Mouse (Mus musculus) embryonic facial prominence, embryonic 14.5 days (tissue): Measurements from ENCODE around the gene C130050O18Rik. TPM values are rescaled to one million over a fixed set of nuclear protein-coding genes. Genes with fewer than 3 reads are reported as not detected.

Source experiments
- ATAC-seq: fragments of 200-750 bp; cut with Nextera tagmentation; 2 replicates; pipeline ENCODE4 v1.8.0; 2017; ENCODE audit warnings: low read depth, moderate number of reproducible peaks, moderate TSS enrichment
- DNase-seq: peaks from one replicate; pipeline ENCODE4 v3.0.0-alpha.2; 2015; ENCODE audit warnings: low spot score
- H3K27ac ChIP-seq: fragments of 300-500 bp; sonication (generic); replicated peaks from 2 replicates; pipeline ENCODE4 v1.5.1; 2014; ENCODE audit warnings: low read depth, mild to moderate bottlenecking, low read length, moderate library complexity
- H3K27me3 ChIP-seq: fragments of 300-500 bp; sonication (generic); replicated peaks from 2 replicates; pipeline ENCODE4 v1.6.1; 2014; ENCODE audit warnings: low read length; ENCODE audit not compliant: control insufficient read depth, insufficient read depth
- H3K36me3 ChIP-seq: fragments of 300-500 bp; sonication (generic); 2 replicates; pipeline ENCODE4 v1.6.1; 2014; ENCODE audit warnings: low read length, mixed read lengths; ENCODE audit not compliant: control insufficient read depth, insufficient read depth
- H3K4me1 ChIP-seq: fragments of 300-500 bp; sonication (generic); 2 replicates; pipeline ENCODE4 v1.6.1; 2014; ENCODE audit warnings: antibody characterized with exemption, low read length; ENCODE audit not compliant: control insufficient read depth, insufficient read depth
- H3K4me2 ChIP-seq: fragments of 300-500 bp; sonication (generic); 2 replicates; pipeline ENCODE4 v1.6.1; 2014; ENCODE audit warnings: low read depth, mild to moderate bottlenecking, low read length, moderate library complexity, mixed read lengths
- H3K4me3 ChIP-seq: fragments of 300-500 bp; sonication (generic); 2 replicates; pipeline ENCODE4 v1.5.1; 2014; ENCODE audit warnings: low read depth, mild to moderate bottlenecking, low read length
- H3K9ac ChIP-seq: fragments of 300-500 bp; sonication (generic); 2 replicates; pipeline ENCODE4 v1.6.1; 2014; ENCODE audit warnings: low read depth, mild to moderate bottlenecking, low read length, moderate library complexity, mixed read lengths
- H3K9me3 ChIP-seq: fragments of 300-500 bp; sonication (generic); 2 replicates; pipeline ENCODE4 v1.6.1; 2016; ENCODE audit warnings: low read length; ENCODE audit not compliant: control insufficient read depth
- WGBS: fragments of 180-500 bp; shearing (Covaris S2); extraction: QIAGEN DNeasy Blood & Tissue Kit; methylation state at CpG from one replicate; pipeline ENCODE4 v1.1.7; 2014; 5-methylcytosine and 5-hydroxymethylcytosine counted together
- polyA plus RNA-seq: library from polyadenylated mRNA; unstranded; fragments of >200 nt; fragmentation: Nextera tagmentation; extraction: Ambion mirVana; gene quantifications from 2 replicates; pipeline ENCODE4 v1.2.1, GENCODE M21; 2014

C130050O18Rik gene
- polyA plus RNA-seq, 1 experiment from 2014 or later = 5.2 TPM

- Histone ChIP-seq H3K9me3 (no peaks in the 10 kb centered on the region), H3K4me1 (peaks cover 19% of the 10 kb centered on the region), H3K4me2 (no peak overlapping the region), H3K9ac (no peak overlapping the region; the same call in 1 of the 2 replicates), H3K4me3 (no peak overlapping the region), H3K27ac (no peak overlapping the region), H3K27me3 (no peaks in the 10 kb centered on the region), H3K36me3 (no peaks in the 10 kb centered on the region)
- 69% methylated on average over 7 of the region's 7 CpGs for WGBS
- no peak for DNase-seq
- ATAC-seq = no peak
Observed at GRCm38 (mm10) chr5:139408511-139408910, 3.4 kb downstream of the C130050O18Rik start.

- H3K27me3 ChIP-seq = no peaks in the 10 kb centered on the region
- H3K9ac ChIP-seq = no peak overlapping the region
- H3K4me1 ChIP-seq = peaks cover 19% of the 10 kb centered on the region
- H3K9me3 ChIP-seq = no peaks in the 10 kb centered on the region
- no peak overlapping the region for H3K27ac ChIP-seq
- DNase-seq = no peak
- H3K36me3 ChIP-seq = no peaks in the 10 kb centered on the region
- WGBS = 69% methylated on average over 12 of the region's 12 CpGs
- no peak overlapping the region for H3K4me2 ChIP-seq
- H3K4me3 ChIP-seq = no peak overlapping the region
- ATAC-seq = no peak
Observed at GRCm38 (mm10) chr5:139409412-139409811, 4.3 kb downstream of the C130050O18Rik start.

GRCm38 (mm10) chr5:139410056-139410455 is 5.0 kb downstream of the C130050O18Rik start:
- H3K4me2 ChIP-seq = no peak overlapping the region

GRCm38 (mm10) chr5:139411117-139411516 is 6.0 kb downstream of the C130050O18Rik start:
- WGBS = 95% methylated on average over 6 of the region's 6 CpGs
- ATAC-seq = no peak

More at GRCm38 (mm10) chr5:139410056-139410455, 5.0 kb downstream of the C130050O18Rik start:
- Histone ChIP-seq H3K36me3 (no peaks in the 10 kb centered on the region), H3K4me3 (no peak overlapping the region), H3K4me1 (peaks cover 19% of the 10 kb centered on the region), H3K27me3 (no peaks in the 10 kb centered on the region), H3K27ac (no peak overlapping the region), H3K9me3 (no peaks in the 10 kb centered on the region), H3K9ac (no peak overlapping the region)
- WGBS = 68% methylated on average over 4 of the region's 4 CpGs
- DNase-seq = no peak
- ATAC-seq = no peak

GRCm38 (mm10) chr5:139411665-139412314 is 6.7 kb downstream of the C130050O18Rik start:
- Histone ChIP-seq H3K9ac (no peak overlapping the region), H3K27me3 (no peaks in the 10 kb centered on the region), H3K4me1 (peaks cover 12% of the 10 kb centered on the region), H3K36me3 (0 out of 2 replicates have a peak, but pooled peaks cover 2% of the 10 kb centered on the region), H3K27ac (no peak overlapping the region), H3K4me2 (no peak overlapping the region), H3K9me3 (no peaks in the 10 kb centered on the region), H3K4me3 (no peak overlapping the region)
- no peak for DNase-seq
- no peak for ATAC-seq
- WGBS = 80% methylated on average over 15 of the region's 15 CpGs

More at GRCm38 (mm10) chr5:139411117-139411516, 6.0 kb downstream of the C130050O18Rik start:
- H3K36me3 ChIP-seq = 0 out of 2 replicates have a peak, but pooled peaks cover 2% of the 10 kb centered on the region
- H3K27me3 ChIP-seq = no peaks in the 10 kb centered on the region
- no peak overlapping the region for H3K4me3 ChIP-seq
- no peaks in the 10 kb centered on the region for H3K9me3 ChIP-seq
- H3K4me1 ChIP-seq = peaks cover 13% of the 10 kb centered on the region
- H3K4me2 ChIP-seq = no peak overlapping the region
- DNase-seq = no peak
- no peak overlapping the region for H3K27ac ChIP-seq
- no peak overlapping the region for H3K9ac ChIP-seq

GRCm38 (mm10) chr5:139413545-139413944 is 8.5 kb downstream of the C130050O18Rik start:
- H3K27ac ChIP-seq = no peak overlapping the region
- WGBS = 87% methylated on average over 4 of the region's 4 CpGs

GRCm38 (mm10) chr5:139415001-139415400 is 9.9 kb downstream of the C130050O18Rik start:
- no peak overlapping the region for H3K4me3 ChIP-seq
- no peaks in the 10 kb centered on the region for H3K9me3 ChIP-seq
- no peak for DNase-seq
- 94% methylated on average over 5 of the region's 5 CpGs for WGBS
- H3K9ac ChIP-seq = no peak overlapping the region
- ATAC-seq = no peak
- H3K27ac ChIP-seq = no peak overlapping the region
- H3K4me1 ChIP-seq = no peaks in the 10 kb centered on the region
- H3K27me3 ChIP-seq = no peaks in the 10 kb centered on the region
- no peak overlapping the region for H3K4me2 ChIP-seq
- H3K36me3 ChIP-seq = 0 out of 2 replicates have a peak, but pooled peaks cover 2% of the 10 kb centered on the region

More at GRCm38 (mm10) chr5:139413545-139413944, 8.5 kb downstream of the C130050O18Rik start:
- ATAC-seq (no peak), DNase-seq (no peak)
- no peak overlapping the region for H3K4me2 ChIP-seq
- H3K36me3 ChIP-seq = 0 out of 2 replicates have a peak, but pooled peaks cover 2% of the 10 kb centered on the region
- no peak overlapping the region for H3K9ac ChIP-seq
- H3K4me1 ChIP-seq = no peaks in the 10 kb centered on the region
- H3K9me3 ChIP-seq = no peaks in the 10 kb centered on the region
- no peak overlapping the region for H3K4me3 ChIP-seq
- H3K27me3 ChIP-seq = no peaks in the 10 kb centered on the region

GRCm38 (mm10) chr5:139416942-139417341 is 11.9 kb downstream of the C130050O18Rik start:
- Histone ChIP-seq H3K4me2 (no peak overlapping the region), H3K4me1 (no peaks in the 10 kb centered on the region), H3K9ac (no peak overlapping the region), H3K27ac (no peak overlapping the region), H3K4me3 (no peak overlapping the region), H3K36me3 (0 out of 2 replicates have a peak, but pooled peaks cover 2% of the 10 kb centered on the region), H3K27me3 (no peaks in the 10 kb centered on the region), H3K9me3 (no peaks in the 10 kb centered on the region)
- DNase-seq (no peak), ATAC-seq (no peak)
- WGBS = 91% methylated on average over 4 of the region's 4 CpGs

GRCm38 (mm10) chr5:139417480-139417879 is 12.4 kb downstream of the C130050O18Rik start:
- H3K4me3 ChIP-seq = no peak overlapping the region
- no peak overlapping the region for H3K27ac ChIP-seq
- ATAC-seq = no peak
- no peak overlapping the region for H3K9ac ChIP-seq
- 86% methylated on average over 3 of the region's 3 CpGs for WGBS
- H3K36me3 ChIP-seq = 0 out of 2 replicates have a peak, but pooled peaks cover 2% of the 10 kb centered on the region
- no peak overlapping the region for H3K4me2 ChIP-seq
- no peak for DNase-seq
- H3K4me1 ChIP-seq = no peaks in the 10 kb centered on the region
- H3K9me3 ChIP-seq = no peaks in the 10 kb centered on the region
- H3K27me3 ChIP-seq = no peaks in the 10 kb centered on the region
